ENCODE assay signal across 8 mouse cellular contexts in genomic region chr6:8694636-8695514, GRCm38 (mm10).
DNase-seq lines count a peak whose midpoint lies in the region; ATAC-seq and TF ChIP-seq lines count a peak whose summit lies in the region.
"Had no signal": no experiment of that assay in that cellular context is flagged by ENCODE, and none has a peak within 500 bp of the region (broad histone marks: within the 10 kb centered on the region; RNA-seq: fewer than 3 reads in every experiment).

No protein-coding gene starts in this region.

- no peaks in the 10 kb centered on the region for H3K36me3 ChIP-seq in forebrain, embryonic 15.5 days
- H3K36me3 ChIP-seq in kidney, postnatal 0 days (ENCODE audit: insufficient read depth, low read length) = no peaks in the 10 kb centered on the region
- H3K36me3 ChIP-seq: liver, embryonic 13.5 days had no signal

- ATAC-seq in forebrain, embryonic 15.5 days (replicated peaks) = 0 out of 2 replicates have a peak, but pooled peaks have one; percentile 9
- ATAC-seq in kidney, postnatal 0 days (replicated peaks; ENCODE audit: low FRiP score, low read depth) = no peak; the same call in 1 of the 2 replicates

- no peaks in the 10 kb centered on the region for H3K9me3 ChIP-seq in forebrain, embryonic 15.5 days
- no peaks in the 10 kb centered on the region for H3K9me3 ChIP-seq in kidney, postnatal 0 days (replicated peaks; ENCODE audit: low read length)
- H3K9me3 ChIP-seq: liver, embryonic 13.5 days had no signal

- H3K27me3 ChIP-seq in forebrain, embryonic 15.5 days = no peaks in the 10 kb centered on the region
- no peaks in the 10 kb centered on the region for H3K27me3 ChIP-seq in kidney, postnatal 0 days (ENCODE audit: insufficient read depth, low read length)
- H3K27me3 ChIP-seq: liver, embryonic 13.5 days had no signal

- DNase-seq in right cerebral cortex, adult 2 months (ENCODE audit: low spot score in 2 of 2) = peak; percentile 44 to 50
- DNase-seq in right cerebral cortex, postnatal 36 days (ENCODE audit: low spot score in 2 of 2) = no peak
- DNase-seq in cerebellum, adult 8-10 months = peak; percentile 34
- peak; percentile 89 for DNase-seq in kidney, postnatal 0 days (ENCODE audit: low spot score)
- DNase-seq in mesoderm, embryonic 11.5 days (ENCODE audit: low read depth, low spot score) = peak; percentile 45
- DNase-seq in MN1 (ENCODE audit: low spot score) = no peak
- DNase-seq: liver, embryonic 13.5 days had no signal

- WGBS in forebrain, embryonic 15.5 days = 52% methylated on average over 12 of the region's 12 CpGs
- 46% methylated on average over 12 of the region's 12 CpGs for WGBS in kidney, postnatal 0 days

- H3K4me2 ChIP-seq in forebrain, embryonic 15.5 days (replicated peaks) = no peak overlapping the region
- H3K4me2 ChIP-seq in kidney, postnatal 0 days (ENCODE audit: low read length) = no peak overlapping the region
- H3K4me2 ChIP-seq: liver, embryonic 13.5 days had no signal

- no peak overlapping the region for H3K9ac ChIP-seq in forebrain, embryonic 15.5 days (replicated peaks)
- H3K9ac ChIP-seq in kidney, postnatal 0 days (ENCODE audit: low read depth, low read length) = no peak overlapping the region
- H3K9ac ChIP-seq: liver, embryonic 13.5 days had no signal

- peak; percentile 71 for TF ChIP-seq CTCF in kidney, postnatal 0 days (IDR thresholded peaks at IDR 0.05; ENCODE audit: low read depth)

- peak overlapping the region; percentile 44 for H3K27ac ChIP-seq in forebrain, embryonic 15.5 days (replicated peaks)
- peak overlapping the region; percentile 69 for H3K27ac ChIP-seq in kidney, postnatal 0 days
- H3K27ac ChIP-seq: liver, embryonic 13.5 days had no signal

- no peak overlapping the region for H3K4me3 ChIP-seq in forebrain, embryonic 15.5 days
- no peak overlapping the region for H3K4me3 ChIP-seq in kidney, postnatal 0 days (replicated peaks; ENCODE audit: low read depth, low read length)
- H3K4me3 ChIP-seq: liver, embryonic 13.5 days had no signal

- peaks cover 17% of the 10 kb centered on the region for H3K4me1 ChIP-seq in forebrain, embryonic 15.5 days
- peaks cover 2% of the 10 kb centered on the region; the same call in 1 of the 2 replicates for H3K4me1 ChIP-seq in kidney, postnatal 0 days (replicated peaks; ENCODE audit: insufficient read depth, low read length)
- H3K4me1 ChIP-seq: liver, embryonic 13.5 days had no signal

Comparison
In these comparisons a context has a peak if more than half of its experiments do, and no peak if none do; other contexts are left out.
1. DNase-seq: peak in right cerebral cortex, adult 2 months (2 of 2), cerebellum, adult 8-10 months (single experiment), kidney, postnatal 0 days (single experiment) and mesoderm, embryonic 11.5 days (single experiment); none in right cerebral cortex, postnatal 36 days (0 of 2) and MN1 (single experiment).